Mouse (Mus musculus): ENCODE measurements around the gene Psmd2. TPM values are rescaled to one million over a fixed set of nuclear protein-coding genes. Genes with fewer than 3 reads are reported as not detected.
A peak's percentile ranks its signal among the peaks of the same experiment; 100 is the strongest.

The Psmd2 gene
- 152 TPM in 2 replicates for polyA plus RNA-seq (2021; fragmentation: Nextera tagmentation)
- long read RNA-seq, experiment 1, transcript Psmd2-201 (21 exons, 2,961 nt), result major isoform, 252 of 374 reads
- long read RNA-seq, experiment 1, partial matches to known transcripts, result 99 of 374 reads
- long read RNA-seq, experiment 1, other reads (novel, unspliced or antisense), result 22 of 374 reads
- long read RNA-seq, experiment 2, transcript Psmd2-201 (21 exons, 2,961 nt), result major isoform, 1,485 of 1,646 reads
- long read RNA-seq, experiment 2, partial matches to known transcripts, result 99 of 1,646 reads
- long read RNA-seq, experiment 2, other reads (novel, unspliced or antisense), result 58 of 1,646 reads

DNA sequence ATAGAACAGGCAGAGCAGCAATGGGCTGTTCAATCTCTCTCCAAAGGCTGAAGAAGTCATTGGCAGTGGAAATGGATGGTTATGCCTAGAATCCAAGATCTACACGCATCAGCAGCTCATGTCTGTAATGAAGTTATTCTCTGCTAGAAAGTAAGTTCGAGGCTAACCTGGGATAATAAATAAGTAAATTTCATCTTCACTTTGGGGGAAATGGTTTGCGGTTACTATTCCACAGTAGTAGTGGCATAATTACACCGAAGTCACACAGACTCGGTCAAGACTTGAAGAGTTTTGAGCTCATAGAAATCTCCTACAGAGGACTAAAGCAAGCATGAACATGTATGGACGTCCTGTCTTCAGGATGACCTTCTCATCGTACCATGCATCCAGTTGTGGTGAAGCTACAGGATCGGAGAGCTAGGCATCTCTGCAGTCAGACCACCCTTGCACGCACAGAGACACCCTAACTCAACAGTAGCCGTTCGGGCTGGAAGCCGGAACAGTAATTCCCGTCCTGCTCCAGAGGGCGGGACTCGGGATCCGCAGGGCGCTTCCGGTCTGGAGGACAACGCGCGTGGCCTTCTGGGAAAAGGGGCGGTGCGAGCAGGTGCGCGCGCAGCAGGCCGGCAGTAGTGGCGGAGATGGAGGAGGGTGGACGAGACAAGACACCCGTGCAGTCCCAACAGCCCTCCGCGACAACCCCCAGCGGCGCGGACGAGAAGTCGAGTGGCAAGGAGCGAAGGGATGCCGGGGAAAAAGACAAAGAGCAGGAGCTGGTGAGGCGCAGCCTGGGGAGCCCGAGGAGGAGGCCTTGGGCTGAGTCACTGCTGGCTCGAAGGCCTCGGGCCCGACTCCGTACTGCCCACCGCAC, at the start of gene Psmd2:
Gene Psmd2 (plus strand): TSS at position 577 of the 871 bp plus-strand sequence.

GRCm38 (mm10) chr16:20611357-20612227, 39.9 kb upstream of the Psmd2 start, which contains the start of the genes Eef1akmt4, Gm49333 and Alg3:
Eef1akmt4 (plus strand) TSS chr16:20611593.
Gm49333 (plus strand) TSS chr16:20611610.
Alg3 (minus strand) TSS chr16:20611735.

GRCm38 (mm10) chr16:20621191-20621990, 30.1 kb upstream of the Psmd2 start, which contains the start of gene Camk2n2:
Camk2n2 (minus strand) TSS chr16:20621287.

DNA sequence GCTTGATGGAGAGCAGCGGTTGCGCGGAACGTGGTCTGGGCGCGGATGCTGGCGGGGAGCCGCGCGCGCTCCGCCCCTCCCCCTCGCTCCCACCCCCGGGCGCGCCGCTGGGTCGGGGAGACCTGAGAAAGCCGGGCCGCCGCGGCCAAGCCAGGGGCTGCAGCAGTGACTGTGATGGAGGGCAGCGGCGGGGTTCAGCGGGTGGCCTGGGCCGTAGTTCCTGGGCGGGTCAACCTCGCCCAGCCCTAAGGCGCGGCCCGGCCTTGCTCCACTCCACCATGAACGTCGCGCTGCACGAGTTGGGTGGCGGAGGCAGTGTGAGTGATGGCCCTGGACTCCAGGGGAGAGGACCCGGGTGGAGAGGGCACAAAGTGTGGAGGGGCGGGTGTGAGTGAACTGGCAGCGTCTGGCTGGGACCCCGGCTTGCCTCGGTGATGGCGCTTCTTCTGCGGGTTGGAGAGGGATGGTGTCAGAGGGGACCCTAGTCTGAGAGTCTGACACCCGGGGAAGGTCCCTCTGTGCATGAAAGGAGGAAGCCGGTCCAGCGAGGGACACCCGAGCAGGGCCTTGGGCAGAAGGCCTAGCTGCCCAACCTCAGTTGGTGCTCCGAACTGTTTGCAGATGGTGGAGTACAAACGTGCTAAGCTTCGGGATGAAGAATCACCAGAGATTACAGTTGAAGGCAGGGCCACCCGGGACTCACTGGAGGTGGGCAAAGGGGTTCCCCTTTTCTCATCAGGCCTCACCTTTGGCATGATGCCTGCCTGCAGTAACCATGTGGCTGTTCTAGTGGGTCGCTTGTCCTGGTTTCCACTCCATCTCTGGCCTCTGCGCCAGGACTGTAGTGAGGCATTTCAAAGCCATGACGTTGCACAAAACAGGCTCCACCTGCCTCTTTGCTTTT, 21.5 kb upstream of the Psmd2 start, which contains the start of gene Ece2:
Gene Ece2 (plus strand): TSS at position 98 of the 904 bp plus-strand sequence.

GRCm38 (mm10) chr16:20668013-20668412, 16.6 kb downstream of the Psmd2 start, which contains the start of gene Eif4g1:
Eif4g1 (plus strand) TSS chr16:20668313.

GRCm38 (mm10) chr16:20693111-20693701, 41.8 kb downstream of the Psmd2 start, which contains the start of gene Fam131a:
Fam131a (plus strand) TSS chr16:20693241.

Small RNA genes within 50 kb of the gene (microRNA-seq; reads per million reads assigned to microRNA genes)
- 356 reads per million, percentile 70 among the genes with 10 or more reads in this experiment for gene Mir1224

Other genes starting within 250 kb of the Psmd2 start
- gene Abcc5, start 225.3 kb upstream of the Psmd2 start, polyA plus RNA-seq (2021; fragmentation: Nextera tagmentation), result 49.2 and 59.3 TPM in 2 replicates
- gene Eif2b5, start 152.8 kb upstream of the Psmd2 start, polyA plus RNA-seq (2021; fragmentation: Nextera tagmentation), result 27.9 and 32.3 TPM in 2 replicates
- gene Dvl3, start 134.7 kb upstream of the Psmd2 start, polyA plus RNA-seq (2021; fragmentation: Nextera tagmentation), result 9.0 and 9.6 TPM in 2 replicates
- 912 and 945 TPM in 2 replicates for gene Ap2m1, start 116.2 kb upstream of the Psmd2 start, polyA plus RNA-seq (2021; fragmentation: Nextera tagmentation)
- gene Abcf3, start 103.1 kb upstream of the Psmd2 start, polyA plus RNA-seq (2021; fragmentation: Nextera tagmentation), result 48.0 and 55.5 TPM in 2 replicates
- 3.9 and 5.3 TPM in 2 replicates for gene Vwa5b2, start 62.2 kb upstream of the Psmd2 start, polyA plus RNA-seq (2021; fragmentation: Nextera tagmentation)
- 7.2 and 9.4 TPM in 2 replicates for gene Eef1akmt4, start 40.1 kb upstream of the Psmd2 start, polyA plus RNA-seq (2021; fragmentation: Nextera tagmentation)
- 0.35 TPM in 1 of 2 replicates, not detected in the other for gene Gm49333, start 40.0 kb upstream of the Psmd2 start, polyA plus RNA-seq (2021; fragmentation: Nextera tagmentation)
- gene Alg3, start 39.9 kb upstream of the Psmd2 start, polyA plus RNA-seq (2021; fragmentation: Nextera tagmentation), result 13.0 and 15.6 TPM in 2 replicates
- 10.9 and 11.3 TPM in 2 replicates for gene Camk2n2, start 30.4 kb upstream of the Psmd2 start, polyA plus RNA-seq (2021; fragmentation: Nextera tagmentation)
- 6.9 and 8.6 TPM in 2 replicates for gene Ece2, start 21.8 kb upstream of the Psmd2 start, polyA plus RNA-seq (2021; fragmentation: Nextera tagmentation)
- 20.0 and 20.5 TPM in 2 replicates for gene Eif4g1, start 16.7 kb downstream of the Psmd2 start, polyA plus RNA-seq (2021; fragmentation: Nextera tagmentation)
- gene Fam131a, start 41.6 kb downstream of the Psmd2 start, polyA plus RNA-seq (2021; fragmentation: Nextera tagmentation), result 223 and 243 TPM in 2 replicates
- 81.3 and 85.4 TPM in 2 replicates for gene Polr2h, start 66.0 kb downstream of the Psmd2 start, polyA plus RNA-seq (2021; fragmentation: Nextera tagmentation)
- 9.1 and 10.3 TPM in 2 replicates for gene Clcn2, start 66.1 kb downstream of the Psmd2 start, polyA plus RNA-seq (2021; fragmentation: Nextera tagmentation)
- gene Chrd, start 81.5 kb downstream of the Psmd2 start, polyA plus RNA-seq (2021; fragmentation: Nextera tagmentation), result 10.3 and 14.1 TPM in 2 replicates
- gene Thpo, start 82.9 kb downstream of the Psmd2 start, polyA plus RNA-seq (2021; fragmentation: Nextera tagmentation), result 1.0 and 1.5 TPM in 2 replicates

Measured in layer of hippocampus, adult 6 months (tissue).